Mouse (Mus musculus) thymus, adult 2 months (tissue): ENCODE data around the gene Nme9.

Source experiments
- CTCF ChIP-seq: fragments of 200-500 bp; IDR thresholded peaks from 2 replicates; pipeline ENCODE4 v1.5.1; 2012; ENCODE audit warnings: mild to moderate bottlenecking, control low read depth, low read length, moderate library complexity, borderline replicate concordance; ENCODE audit not compliant: control insufficient read depth, poor library complexity, insufficient read depth; ENCODE audit errors: extremely low read depth
- POLR2A ChIP-seq: fragments of 200-500 bp; IDR thresholded peaks from 2 replicates; pipeline ENCODE4 v1.6.1; 2012; ENCODE audit warnings: mild to moderate bottlenecking, low read length, control low read depth, moderate library complexity; ENCODE audit not compliant: control insufficient read depth, poor library complexity, insufficient read depth; ENCODE audit errors: extremely low read depth

GRCm38 (mm10) chr9:99428601-99429331 lies 22.5 kb upstream of the Nme9 start:
- TF ChIP-seq CTCF (no peak), POLR2A (no peak)
